Mouse (Mus musculus): ENCODE measurements around the gene Ints6.

- peak; percentile 68 for TF ChIP-seq CTCF (IDR thresholded peaks at IDR 0.05; ENCODE audit: insufficient read depth, low read length)
- TF ChIP-seq POLR2A (IDR thresholded peaks at IDR 0.05; ENCODE audit: borderline replicate concordance, extremely low read depth, low read depth, low read length): no peak
Measured at GRCm38 (mm10) chr14:62639111-62639510, 121.9 kb downstream of the Ints6 start.

Data from lung, adult 2 months (tissue).